Mouse (Mus musculus) kidney, postnatal 4 days (tissue): ENCODE data around the gene Nfia.

Experiments
- DNase-seq, 2 experiments: peaks; one replicate each; pipeline ENCODE4 v3.0.0; 2021; ENCODE audit warnings: mixed read lengths in 2 of 2

Gene Nfia

DNA sequence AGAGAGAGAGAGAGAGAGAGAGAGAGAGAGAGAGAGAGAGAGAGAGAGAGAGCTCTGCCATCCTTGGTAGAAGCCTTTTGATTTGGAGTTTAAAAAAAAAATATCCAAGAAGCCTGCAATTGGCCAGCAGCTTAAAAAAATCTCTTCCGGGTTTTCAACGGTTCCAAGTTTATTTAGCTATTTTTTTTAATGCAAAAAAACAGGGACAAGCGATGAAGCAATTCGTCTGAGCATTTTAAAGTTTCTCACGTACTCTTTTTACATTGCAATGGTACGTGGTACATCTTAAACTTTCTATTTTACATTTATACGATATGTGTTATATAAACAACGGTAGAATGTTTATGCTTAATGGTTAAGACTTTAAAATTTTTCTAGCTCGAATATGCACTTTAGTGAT lies at the start of gene Nfia:
Gene Nfia, plus strand, starts transcription at position 94 of the 400 bp plus-strand sequence.
- no peak for DNase-seq

DNA sequence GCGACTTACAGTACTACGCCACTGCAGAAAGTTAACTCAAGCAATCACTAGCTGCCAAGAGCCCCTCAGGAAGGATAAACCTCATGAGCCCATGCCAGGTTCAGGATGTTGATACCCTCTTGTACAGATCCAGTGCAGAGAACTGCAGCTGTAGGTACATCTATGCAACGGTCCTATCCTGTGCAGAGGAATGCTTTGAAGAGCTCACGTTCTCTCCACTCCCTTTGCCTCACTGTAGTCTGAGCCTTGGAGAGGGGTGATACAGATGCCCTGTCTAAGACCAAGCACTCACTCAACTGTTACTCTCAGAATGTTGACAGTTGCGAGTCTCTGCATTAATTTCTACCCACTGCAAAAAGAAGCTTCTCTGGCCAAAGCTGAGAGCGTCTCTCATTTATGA lies 49.2 kb upstream of the Nfia start:
- no peak for DNase-seq

DNA sequence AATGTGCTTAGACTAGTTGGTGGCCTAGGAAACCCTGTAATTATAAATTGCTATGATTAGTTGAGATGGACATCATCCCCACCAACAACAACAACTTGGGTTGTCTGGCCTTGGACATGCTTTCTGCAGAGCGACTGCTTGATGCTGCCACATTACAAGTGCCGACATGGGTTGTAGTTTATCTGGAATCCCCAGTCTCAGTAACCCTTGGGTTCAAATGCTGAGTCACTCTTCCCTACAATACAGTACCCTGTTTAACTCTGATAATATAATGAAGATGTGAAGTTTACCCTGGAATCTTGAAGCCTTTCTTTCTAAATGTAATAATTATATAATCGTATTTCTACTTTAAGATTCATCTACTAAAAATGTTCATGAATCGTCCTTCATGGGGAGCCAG lies 44.0 kb upstream of the Nfia start:
- no peak for DNase-seq

DNA sequence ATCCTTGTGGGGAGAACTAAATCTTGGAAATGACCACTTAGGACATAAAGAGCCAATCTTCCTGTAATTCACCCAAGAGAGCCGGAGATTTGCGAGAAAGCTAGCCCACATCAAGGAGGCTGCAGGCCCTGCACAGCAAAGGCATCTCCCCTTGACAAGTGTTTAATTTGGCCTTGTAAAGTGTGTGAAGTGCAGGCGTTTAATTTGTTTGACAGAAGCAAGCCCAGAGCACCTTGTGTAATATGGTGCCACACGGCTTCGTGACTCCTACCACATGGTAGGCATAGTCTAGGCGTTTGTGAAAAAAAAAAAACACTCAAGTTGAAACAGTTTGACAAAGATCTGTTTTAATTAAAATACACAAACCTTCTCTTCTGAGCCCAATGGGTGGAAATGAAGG lies 42.5 kb upstream of the Nfia start:
- DNase-seq, result no peak

- DNase-seq, result no peak
Observed at GRCm38 (mm10) chr4:97730416-97730815, 42.1 kb upstream of the Nfia start.

- no peak for DNase-seq
Observed at GRCm38 (mm10) chr4:97733392-97733791, 39.1 kb upstream of the Nfia start.

GRCm38 (mm10) chr4:97743932-97744331 lies 28.6 kb upstream of the Nfia start:
- peak in 1 of 2 experiments; percentile 3 for DNase-seq

GRCm38 (mm10) chr4:97745296-97746105 lies 27.0 kb upstream of the Nfia start:
- DNase-seq, result peak; percentile 88 to 91

- DNase-seq, result peak in 1 of 2 experiments; percentile 31
Observed at GRCm38 (mm10) chr4:97746106-97746900, 26.2 kb upstream of the Nfia start.

DNA sequence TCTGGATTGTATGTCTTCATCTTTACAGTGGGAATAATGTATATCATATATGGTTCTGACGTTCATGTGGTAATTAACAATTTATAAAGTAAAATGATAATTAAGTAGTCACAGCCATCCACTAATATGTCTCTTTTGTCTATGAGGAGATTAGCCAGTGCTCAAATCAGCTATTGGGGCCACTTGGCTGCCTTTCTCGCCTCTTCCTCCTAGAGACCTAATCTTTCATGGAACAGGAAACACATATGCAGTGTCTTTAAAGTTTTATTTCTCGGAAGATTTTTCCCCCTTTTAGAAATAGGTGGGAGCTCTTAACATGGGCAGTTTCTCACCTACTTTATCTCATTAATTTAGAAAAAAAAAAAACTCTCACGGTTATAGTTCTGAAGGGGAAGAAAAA lies 22.1 kb upstream of the Nfia start:
- DNase-seq, result no peak

GRCm38 (mm10) chr4:97751030-97751482 lies 21.5 kb upstream of the Nfia start:
- DNase-seq, result peak; percentile 98

GRCm38 (mm10) chr4:97751483-97752251 lies 20.9 kb upstream of the Nfia start:
- peak; percentile 78 to 87 for DNase-seq

- no peak for DNase-seq
Observed at GRCm38 (mm10) chr4:97752276-97753010, 20.1 kb upstream of the Nfia start.

DNA sequence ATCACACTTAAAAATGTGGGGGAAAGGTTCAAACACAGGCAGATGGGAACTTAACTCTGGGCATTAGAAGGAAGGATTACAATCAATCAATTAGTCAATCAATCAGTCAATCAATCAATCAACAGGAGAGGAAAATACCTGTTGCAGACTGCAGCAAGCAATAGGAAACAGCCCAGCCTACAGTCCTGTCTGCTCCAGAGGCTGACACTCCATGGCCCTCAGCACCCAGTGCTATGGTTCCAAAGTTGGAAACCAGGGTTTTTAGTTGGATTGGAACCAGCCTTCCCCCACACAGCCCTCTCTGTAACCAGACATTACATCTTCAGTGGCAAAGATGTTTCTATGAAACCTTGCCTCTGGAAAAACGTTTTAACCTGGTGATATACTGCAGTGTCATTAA lies 19.0 kb upstream of the Nfia start:
- no peak for DNase-seq

- peak; percentile 50 to 73 for DNase-seq
Observed at GRCm38 (mm10) chr4:97754241-97754640, 18.3 kb upstream of the Nfia start.

GRCm38 (mm10) chr4:97757207-97757977 lies 15.1 kb upstream of the Nfia start:
- DNase-seq, result peak; percentile 82 to 89

DNA sequence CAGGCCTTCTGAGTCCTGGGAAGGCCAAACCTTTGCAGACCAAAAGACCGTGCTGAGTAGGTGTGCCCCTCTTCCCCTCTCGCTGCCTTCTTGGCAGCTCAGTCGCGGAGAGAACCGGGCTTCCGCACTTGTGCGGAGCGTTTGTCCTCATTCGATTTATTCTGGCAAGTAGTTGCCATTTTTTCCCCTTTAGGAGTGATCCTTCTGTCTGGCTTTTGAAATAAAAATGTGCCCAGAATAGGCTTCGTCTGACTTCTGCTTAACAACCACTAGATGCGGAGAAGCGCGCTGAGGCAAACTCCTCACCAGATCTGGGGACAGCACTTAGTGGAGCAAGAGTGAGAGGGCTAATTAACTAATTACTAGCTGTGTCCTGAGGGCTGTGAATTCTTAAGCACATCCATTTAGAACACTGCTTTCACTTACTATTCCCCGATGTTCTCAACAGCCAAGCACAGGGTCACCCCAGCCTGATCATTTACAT lies 14.5 kb upstream of the Nfia start:
- peak; percentile 50 to 67 for DNase-seq

DNA sequence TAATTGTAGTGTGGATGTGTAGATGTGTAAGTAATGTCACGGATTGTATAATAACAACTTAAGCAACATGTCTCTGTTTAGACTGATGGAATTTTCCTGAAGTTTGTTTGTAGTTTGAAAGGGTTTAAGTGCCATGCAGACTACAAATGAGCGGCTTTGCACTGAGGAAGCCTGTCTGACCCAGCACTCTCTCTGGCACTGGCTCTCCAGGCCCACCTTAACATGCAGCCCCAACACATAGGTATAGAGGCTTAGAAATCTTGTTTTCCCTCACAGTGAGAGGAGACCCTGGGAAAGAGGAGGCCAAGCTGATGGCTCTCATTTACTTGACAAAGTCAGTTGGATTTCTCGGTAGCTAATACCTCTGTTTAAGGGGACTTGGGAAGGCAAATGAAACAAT lies 13.9 kb upstream of the Nfia start:
- DNase-seq, result no peak

- DNase-seq, result no peak
Observed at GRCm38 (mm10) chr4:97764616-97765015, 7.9 kb upstream of the Nfia start.

DNA sequence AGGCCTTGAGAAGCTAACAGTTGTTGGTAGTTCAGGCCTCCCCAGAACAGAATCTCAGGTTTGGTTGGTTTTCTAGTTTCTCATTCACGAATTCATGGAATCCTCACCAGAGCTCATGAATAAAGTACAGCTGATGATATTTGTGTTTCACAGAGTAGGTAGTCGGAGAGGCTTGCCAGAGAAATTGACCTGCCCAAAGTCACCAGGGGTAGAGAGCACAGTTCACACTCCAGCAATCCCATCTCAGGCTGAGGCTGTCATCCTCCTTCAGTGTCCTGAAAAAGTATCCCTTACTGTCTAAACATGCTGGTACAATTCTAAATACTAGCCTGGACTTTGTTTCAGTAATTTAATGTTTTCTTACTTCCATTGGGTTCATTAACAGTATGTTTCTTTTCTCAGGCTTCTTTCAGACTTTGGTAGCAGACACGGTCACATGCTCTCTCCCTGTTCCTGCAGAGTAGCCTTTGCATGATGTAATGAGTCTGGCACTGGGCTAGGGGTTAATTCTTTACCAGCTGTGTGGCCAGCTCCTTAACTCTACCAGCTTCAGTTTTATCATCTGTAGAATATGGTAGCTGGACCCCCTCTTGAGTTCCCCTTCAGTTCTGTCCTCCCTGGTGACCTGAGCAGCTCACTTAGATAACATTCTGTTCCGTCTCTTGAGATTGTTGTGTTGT lies 7.1 kb upstream of the Nfia start:
- peak in 1 of 2 experiments; percentile 41 for DNase-seq

- DNase-seq, result no peak
Observed at GRCm38 (mm10) chr4:97766100-97766499, 6.4 kb upstream of the Nfia start.
